ENCODE assay signal across 11 mouse cellular contexts in the genomic region with DNA sequence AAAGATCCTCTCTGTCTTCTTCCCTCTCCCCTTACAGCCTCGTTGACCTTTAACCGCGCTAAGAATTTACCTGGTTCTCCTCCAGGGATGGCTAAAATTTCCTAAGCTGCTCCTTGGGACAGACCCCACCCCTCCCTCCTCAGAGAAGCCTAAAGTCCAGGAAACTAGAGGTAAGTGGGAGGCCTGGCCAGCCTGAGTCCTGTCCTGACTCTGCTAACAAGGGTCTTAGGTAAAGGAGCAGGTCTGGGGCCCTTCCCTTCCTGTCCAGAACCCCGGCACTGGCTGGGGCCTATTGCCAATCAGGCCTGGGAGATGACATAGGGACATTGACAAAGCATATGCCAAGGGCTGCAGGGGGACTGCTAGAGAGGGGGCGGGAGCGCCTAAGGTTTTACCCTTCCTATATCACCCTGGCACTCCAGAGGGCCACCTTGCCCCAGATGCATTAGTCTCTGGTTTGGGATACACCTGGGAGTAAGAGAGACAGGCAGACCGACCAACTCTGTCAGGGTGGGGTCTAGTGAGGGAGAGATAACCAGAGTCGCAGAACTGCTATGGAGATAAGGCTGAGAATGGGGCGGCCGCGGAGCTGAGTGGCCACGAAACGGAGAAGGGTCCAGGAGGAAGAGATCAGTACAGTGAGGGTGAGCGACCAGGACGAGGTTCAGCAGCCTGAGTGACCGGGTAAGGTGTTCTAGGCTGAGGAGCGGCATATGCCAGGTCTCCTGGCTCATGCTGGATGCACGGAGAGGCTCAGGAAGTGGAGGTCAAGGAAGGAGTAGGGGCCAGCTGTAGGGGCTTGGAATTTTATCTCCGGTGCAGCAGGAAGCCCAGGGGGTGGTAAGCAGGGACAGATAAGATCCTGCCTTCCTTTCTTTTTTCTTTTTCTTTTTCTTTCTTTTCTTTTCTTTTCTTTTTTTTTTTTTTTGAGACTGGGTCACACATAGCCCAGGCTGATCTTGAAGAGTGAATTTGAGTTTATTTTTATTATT. TPM values are rescaled to one million over a fixed set of nuclear protein-coding genes. Genes with fewer than 3 reads are reported as not detected.
A peak's percentile ranks its signal among the peaks of the same experiment; 100 is the strongest.
DNase-seq lines count a peak whose midpoint lies in the region; ATAC-seq and TF ChIP-seq lines count a peak whose summit lies in the region.
"Had no signal": no experiment of that assay in that cellular context is flagged by ENCODE, and none has a peak within 500 bp of the region (broad histone marks: within the 10 kb centered on the region; RNA-seq: fewer than 3 reads in every experiment).

No protein-coding gene starts in this region.

- peaks cover 9 to 12% of the 10 kb centered on the region in 2 experiments for H3K4me1 ChIP-seq in heart, embryonic 14.5 days (ENCODE audit: control insufficient read depth in 2 of 2, insufficient read depth in 2 of 2, low read length in 2 of 2)
- H3K4me1 ChIP-seq in stomach, embryonic 14.5 days (ENCODE audit: control insufficient read depth, insufficient read depth, low read length), result no peaks in the 10 kb centered on the region; the same call in 1 of the 2 replicates
- H3K4me1 ChIP-seq in stomach, postnatal 0 days (replicated peaks; ENCODE audit: control insufficient read depth, insufficient read depth), result no peaks in the 10 kb centered on the region
- H3K4me1 ChIP-seq in liver, embryonic 12.5 days, result peaks cover 57% of the 10 kb centered on the region
- no peaks in the 10 kb centered on the region for H3K4me1 ChIP-seq in forebrain, embryonic 12.5 days
- H3K4me1 ChIP-seq: hindbrain, embryonic 12.5 days had no signal

- no peak for TF ChIP-seq CTCF in stomach, postnatal 0 days (IDR thresholded peaks at IDR 0.05; ENCODE audit: low read depth)

- no peak for TF ChIP-seq EP300 in stomach, postnatal 0 days (optimal IDR thresholded peaks at IDR 0.05)

- ATAC-seq in heart, embryonic 14.5 days (ENCODE audit: insufficient number of reproducible peaks, insufficient read depth, low FRiP score, low read depth), result no peak
- 0 out of 2 replicates have a peak, but pooled peaks have one; percentile 49 for ATAC-seq in stomach, embryonic 14.5 days (ENCODE audit: insufficient number of reproducible peaks, insufficient read depth, low FRiP score, low read depth)
- no peak for ATAC-seq in stomach, postnatal 0 days (ENCODE audit: low FRiP score, low TSS enrichment)
- ATAC-seq in liver, embryonic 12.5 days, result peak; percentile 89
- ATAC-seq in forebrain, embryonic 12.5 days (ENCODE audit: low FRiP score), result no peak
- ATAC-seq: lung, postnatal 0 days had no signal

- H3K27ac ChIP-seq in heart, embryonic 14.5 days (replicated peaks in 1 of 2; ENCODE audit: control insufficient read depth in 1 of 2, insufficient read depth in 1 of 2, low read depth in 2 of 2, low read length in 2 of 2), result no peak overlapping the region
- no peak overlapping the region for H3K27ac ChIP-seq in stomach, embryonic 14.5 days (ENCODE audit: low read length)
- no peak overlapping the region for H3K27ac ChIP-seq in stomach, postnatal 0 days (replicated peaks)
- H3K27ac ChIP-seq in liver, embryonic 12.5 days, result peak overlapping the region; percentile 73
- no peak overlapping the region for H3K27ac ChIP-seq in forebrain, embryonic 12.5 days
- H3K27ac ChIP-seq: hindbrain, embryonic 12.5 days; left cerebral cortex, adult 2 months had no signal

- no peaks in the 10 kb centered on the region for H3K9me3 ChIP-seq in heart, embryonic 14.5 days (ENCODE audit: control insufficient read depth, low read length)
- H3K9me3 ChIP-seq in stomach, embryonic 14.5 days (ENCODE audit: control insufficient read depth, low read depth, low read length), result no peaks in the 10 kb centered on the region
- no peaks in the 10 kb centered on the region for H3K9me3 ChIP-seq in stomach, postnatal 0 days (ENCODE audit: control insufficient read depth, low read length)
- no peaks in the 10 kb centered on the region for H3K9me3 ChIP-seq in liver, embryonic 12.5 days (replicated peaks)
- no peaks in the 10 kb centered on the region for H3K9me3 ChIP-seq in forebrain, embryonic 12.5 days
- H3K9me3 ChIP-seq: hindbrain, embryonic 12.5 days had no signal

- H3K4me2 ChIP-seq in heart, embryonic 14.5 days (ENCODE audit: low read length), result peak overlapping the region; percentile 42; the same call in 1 of the 2 replicates
- no peak overlapping the region for H3K4me2 ChIP-seq in stomach, embryonic 14.5 days (replicated peaks; ENCODE audit: low read depth, low read length)
- no peak overlapping the region for H3K4me2 ChIP-seq in stomach, postnatal 0 days (replicated peaks; ENCODE audit: low read depth)
- peak overlapping the region; percentile 83 for H3K4me2 ChIP-seq in liver, embryonic 12.5 days
- no peak overlapping the region for H3K4me2 ChIP-seq in forebrain, embryonic 12.5 days
- H3K4me2 ChIP-seq: hindbrain, embryonic 12.5 days had no signal

- WGBS in heart, embryonic 14.5 days, result 26% methylated on average over 19 of the region's 19 CpGs
- 43% methylated on average over 19 of the region's 19 CpGs for WGBS in stomach, embryonic 14.5 days
- WGBS in stomach, postnatal 0 days, result 41% methylated on average over 19 of the region's 19 CpGs
- WGBS in liver, embryonic 12.5 days (ENCODE audit: insufficient replicate concordance), result 21% methylated on average over 19 of the region's 19 CpGs
- 74% methylated on average over 19 of the region's 19 CpGs for WGBS in forebrain, embryonic 12.5 days

- no peaks in the 10 kb centered on the region; the same call in 1 of the 2 replicates for H3K27me3 ChIP-seq in heart, embryonic 14.5 days (ENCODE audit: control insufficient read depth, insufficient read depth, low read length)
- no peaks in the 10 kb centered on the region for H3K27me3 ChIP-seq in stomach, embryonic 14.5 days (ENCODE audit: control insufficient read depth, insufficient read depth, low read length)
- no peaks in the 10 kb centered on the region for H3K27me3 ChIP-seq in stomach, postnatal 0 days (ENCODE audit: control insufficient read depth, insufficient read depth, low read length)
- no peaks in the 10 kb centered on the region for H3K27me3 ChIP-seq in liver, embryonic 12.5 days (replicated peaks)
- 0 out of 2 replicates have a peak, but pooled peaks cover 8% of the 10 kb centered on the region for H3K27me3 ChIP-seq in forebrain, embryonic 12.5 days
- H3K27me3 ChIP-seq: hindbrain, embryonic 12.5 days had no signal

- H3K4me3 ChIP-seq in heart, embryonic 14.5 days (ENCODE audit: control insufficient read depth in 1 of 2, insufficient read depth in 1 of 2, low read depth in 1 of 2, low read length in 2 of 2), result no peak overlapping the region
- no peak overlapping the region for H3K4me3 ChIP-seq in stomach, embryonic 14.5 days (ENCODE audit: low read depth, low read length)
- H3K4me3 ChIP-seq in stomach, postnatal 0 days (ENCODE audit: low read depth, low read length), result no peak overlapping the region
- H3K4me3 ChIP-seq in liver, embryonic 12.5 days, result peak overlapping the region; percentile 59
- H3K4me3 ChIP-seq in forebrain, embryonic 12.5 days (replicated peaks), result no peak overlapping the region
- H3K4me3 ChIP-seq: hindbrain, embryonic 12.5 days; left cerebral cortex, adult 2 months had no signal

- intact Hi-C loops in heart, postnatal 14 days (cut with DNase I), result no loop called here

- H3K9ac ChIP-seq in heart, embryonic 14.5 days (ENCODE audit: low read length), result no peak overlapping the region
- H3K9ac ChIP-seq in stomach, embryonic 14.5 days (replicated peaks; ENCODE audit: low read depth, low read length), result no peak overlapping the region
- no peak overlapping the region for H3K9ac ChIP-seq in stomach, postnatal 0 days (ENCODE audit: low read length)
- peak overlapping the region; percentile 76 for H3K9ac ChIP-seq in liver, embryonic 12.5 days
- H3K9ac ChIP-seq in forebrain, embryonic 12.5 days, result no peak overlapping the region
- H3K9ac ChIP-seq: hindbrain, embryonic 12.5 days had no signal

- no peak for DNase-seq in heart, postnatal 14 days
- no peak for DNase-seq in stomach, postnatal 0 days (ENCODE audit: low spot score)
- DNase-seq in right cerebral cortex, postnatal 4 days, result no peak
- DNase-seq: cerebellum, postnatal 14 days had no signal

- H3K36me3 ChIP-seq in heart, embryonic 14.5 days (ENCODE audit: control insufficient read depth, insufficient read depth, low read length), result no peaks in the 10 kb centered on the region
- no peaks in the 10 kb centered on the region for H3K36me3 ChIP-seq in stomach, embryonic 14.5 days (ENCODE audit: control insufficient read depth, insufficient read depth, low read length)
- no peaks in the 10 kb centered on the region for H3K36me3 ChIP-seq in stomach, postnatal 0 days (ENCODE audit: control insufficient read depth, insufficient read depth, low read length)
- peaks cover under 1% of the 10 kb centered on the region; the same call in 1 of the 2 replicates for H3K36me3 ChIP-seq in liver, embryonic 12.5 days
- no peaks in the 10 kb centered on the region for H3K36me3 ChIP-seq in forebrain, embryonic 12.5 days (replicated peaks)
- H3K36me3 ChIP-seq: hindbrain, embryonic 12.5 days had no signal

RNA-seq across cellular contexts. Expression of a gene that starts 10.7 kb away (rescaled TPM):
- 12.3 and 12.6 TPM in 2 replicates for polyA plus RNA-seq in heart, embryonic 14.5 days (2014; fragmentation: Nextera tagmentation; extraction: Ambion mirVana)
- total RNA-seq in heart, postnatal 14 days (2021), result 10 to 100 TPM; 22.0 to 22.3 TPM
- 17.6 and 19.2 TPM in 2 replicates for polyA plus RNA-seq in stomach, embryonic 14.5 days (2014; fragmentation: Nextera tagmentation; extraction: Ambion mirVana)
- 7.9 and 10.5 TPM in 2 replicates for polyA plus RNA-seq in stomach, postnatal 0 days (2015; fragmentation: Nextera tagmentation; extraction: Ambion mirVana)
- 8.5 and 10.4 TPM in 2 replicates for polyA plus RNA-seq in liver, embryonic 12.5 days (2016; fragmentation: Nextera tagmentation; extraction: Ambion mirVana)
- 10.1 and 10.7 TPM in 2 replicates for polyA plus RNA-seq in forebrain, embryonic 12.5 days (2016; fragmentation: Nextera tagmentation; extraction: Ambion mirVana)

RNA-seq across cellular contexts. Expression of a gene that starts 49.6 kb away (rescaled TPM):
- 10.8 TPM in 2 replicates for polyA plus RNA-seq in heart, embryonic 14.5 days (2014; fragmentation: Nextera tagmentation; extraction: Ambion mirVana)
- total RNA-seq in heart, postnatal 14 days (2021), result 10 to 100 TPM; 81.0 to 82.1 TPM
- 10.3 and 10.4 TPM in 2 replicates for polyA plus RNA-seq in stomach, embryonic 14.5 days (2014; fragmentation: Nextera tagmentation; extraction: Ambion mirVana)
- polyA plus RNA-seq in stomach, postnatal 0 days (2015; fragmentation: Nextera tagmentation; extraction: Ambion mirVana), result 25.1 and 25.9 TPM in 2 replicates
- 62.2 TPM in 2 replicates for polyA plus RNA-seq in liver, embryonic 12.5 days (2016; fragmentation: Nextera tagmentation; extraction: Ambion mirVana)
- polyA plus RNA-seq in forebrain, embryonic 12.5 days (2016; fragmentation: Nextera tagmentation; extraction: Ambion mirVana), result 15.0 and 15.5 TPM in 2 replicates

Comparison
In these comparisons a context has a peak if more than half of its experiments do, and no peak if none do; other contexts are left out.
1. ATAC-seq: peak in stomach, embryonic 14.5 days (single experiment) and liver, embryonic 12.5 days (single experiment); none in heart, embryonic 14.5 days (single experiment), stomach, postnatal 0 days (single experiment) and forebrain, embryonic 12.5 days (single experiment).
2. H3K4me2 ChIP-seq: peak in heart, embryonic 14.5 days (single experiment) and liver, embryonic 12.5 days (single experiment); none in stomach, embryonic 14.5 days (single experiment), stomach, postnatal 0 days (single experiment) and forebrain, embryonic 12.5 days (single experiment).